Mouse (Mus musculus) MEL-GATA-1-ER (cell line): ENCODE results near the gene Kri1.
"Not testable (repeated sequence)": the region's sequence is repeated elsewhere in the genome, so short reads cannot be mapped to it uniquely, and the experiment has no call there.

Experiments used
- DNase-seq: peaks from one replicate; pipeline ENCODE4 v3.0.0-alpha.2; 2012; ENCODE audit warnings: low read depth; ENCODE audit errors: extremely low read depth

Kri1 gene

DNA sequence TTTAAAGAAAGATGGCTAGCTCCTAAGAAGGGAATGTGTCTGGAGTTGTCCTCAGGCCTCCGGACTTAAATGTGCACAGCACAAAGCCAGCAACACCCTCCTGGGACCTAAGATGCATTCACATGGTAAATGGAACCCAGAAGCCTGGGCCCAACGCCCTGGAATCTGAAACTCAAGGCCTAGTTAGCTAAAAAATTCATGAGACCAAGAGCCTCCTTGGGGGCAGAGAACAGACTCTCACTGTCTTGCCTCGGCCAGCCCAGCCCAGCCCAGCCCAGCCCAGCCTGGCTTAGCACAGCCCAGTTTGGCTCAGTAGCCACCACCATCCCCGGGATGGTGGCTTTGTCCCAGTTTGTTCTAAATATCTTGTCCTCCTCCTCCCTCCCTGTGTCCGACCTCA lies 27.7 kb upstream of the Kri1 start:
- no peak for DNase-seq

DNA sequence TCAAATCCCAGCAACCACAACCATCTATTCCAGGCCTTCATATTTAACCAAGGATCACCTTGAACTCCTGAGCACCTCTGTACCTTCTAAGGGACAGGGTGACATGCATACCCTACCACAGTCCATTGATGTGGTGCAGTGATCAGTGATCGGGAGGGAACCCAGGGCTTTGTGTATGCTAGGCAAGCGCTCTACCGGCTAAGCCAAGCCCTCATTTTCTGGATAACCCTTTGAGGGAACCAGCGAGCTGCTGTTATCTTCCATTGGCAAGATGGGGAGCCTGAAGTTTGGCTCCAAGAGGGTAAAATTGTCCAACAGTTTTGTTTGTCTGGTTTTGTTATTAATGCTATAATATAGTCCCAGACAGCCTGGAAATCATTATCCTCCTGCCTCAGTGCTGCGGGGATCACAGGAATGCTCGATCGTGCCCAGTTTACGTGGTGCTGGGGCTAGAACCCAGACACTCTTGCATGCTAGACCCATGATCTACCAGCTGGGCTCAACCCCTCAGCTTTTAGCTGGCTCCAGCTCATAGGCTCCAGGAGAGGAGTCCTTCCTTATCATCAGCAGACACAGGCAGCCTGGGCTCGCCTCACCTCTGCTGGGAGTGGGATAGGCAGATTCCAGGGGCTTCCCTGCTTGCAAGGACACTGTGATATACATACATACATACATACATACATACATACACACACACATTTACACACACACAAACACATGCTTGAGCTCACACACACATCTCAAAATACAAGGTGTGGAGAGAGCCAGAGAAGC lies 26.8 kb upstream of the Kri1 start:
- DNase-seq = no peak

DNA sequence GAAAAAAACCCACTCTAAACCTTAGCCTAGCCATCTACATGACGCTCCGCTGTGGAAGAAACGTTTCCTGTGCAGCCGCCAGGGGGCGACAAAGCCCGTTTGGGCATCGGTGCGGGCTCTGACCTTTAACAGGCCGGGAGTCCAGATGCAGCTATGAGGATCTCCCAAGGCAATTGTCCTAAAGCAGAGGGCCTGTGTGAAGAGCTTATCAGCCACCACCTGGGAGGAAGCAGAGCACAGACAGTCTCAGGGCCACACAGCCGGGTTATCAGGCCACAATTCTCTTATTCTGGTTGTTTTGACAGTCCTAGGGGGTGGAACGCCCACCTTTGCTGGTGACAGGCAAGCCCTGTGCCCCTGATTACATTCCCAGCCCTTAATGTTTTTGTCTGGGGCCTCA lies 25.6 kb upstream of the Kri1 start:
- peak; percentile 96 for DNase-seq

DNA sequence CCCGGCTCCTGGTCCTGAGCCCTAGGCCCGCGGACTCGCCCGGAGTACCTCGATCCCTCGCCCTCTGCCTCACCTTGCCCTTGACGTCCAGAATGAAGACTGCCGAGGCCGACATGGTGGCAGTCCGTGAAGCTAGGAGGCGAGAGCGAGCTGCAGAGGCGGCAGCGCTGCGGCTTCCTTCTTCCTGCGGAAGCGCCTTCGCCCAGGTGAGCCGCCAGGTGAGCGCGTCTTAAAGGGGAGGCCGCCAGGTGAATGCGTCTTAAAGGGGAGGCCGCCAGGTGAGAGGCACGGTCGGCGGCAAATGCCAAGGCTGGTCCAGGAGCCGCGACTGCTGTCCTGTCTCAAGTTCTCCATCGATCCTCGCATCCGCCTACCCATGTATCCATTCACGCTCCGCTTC lies 24.4 kb upstream of the Kri1 start, which contains the start of gene Ap1m2:
Ap1m2 (minus strand) TSS at position 204 of the 400 bp plus-strand sequence.
- no peak for DNase-seq

DNA sequence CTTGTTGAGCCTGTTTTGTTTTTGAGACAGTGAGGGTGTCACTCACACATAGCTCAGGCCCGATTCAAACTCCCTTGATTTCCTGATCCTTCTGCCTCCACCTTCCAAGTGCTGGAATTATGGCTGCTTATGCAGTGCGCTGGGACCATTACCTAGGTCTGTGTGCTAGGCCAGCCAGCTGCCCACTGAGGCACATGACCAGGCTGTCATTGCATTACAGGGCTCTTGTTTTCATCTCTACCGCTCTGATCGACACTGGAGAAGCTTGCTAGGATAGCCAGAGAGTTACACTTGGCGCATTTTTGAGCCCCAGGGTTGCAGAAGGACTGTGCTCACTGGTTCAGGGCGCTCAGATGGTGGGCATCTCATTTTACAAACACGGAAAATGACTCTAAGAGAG lies 23.9 kb upstream of the Kri1 start:
- no peak for DNase-seq

DNA sequence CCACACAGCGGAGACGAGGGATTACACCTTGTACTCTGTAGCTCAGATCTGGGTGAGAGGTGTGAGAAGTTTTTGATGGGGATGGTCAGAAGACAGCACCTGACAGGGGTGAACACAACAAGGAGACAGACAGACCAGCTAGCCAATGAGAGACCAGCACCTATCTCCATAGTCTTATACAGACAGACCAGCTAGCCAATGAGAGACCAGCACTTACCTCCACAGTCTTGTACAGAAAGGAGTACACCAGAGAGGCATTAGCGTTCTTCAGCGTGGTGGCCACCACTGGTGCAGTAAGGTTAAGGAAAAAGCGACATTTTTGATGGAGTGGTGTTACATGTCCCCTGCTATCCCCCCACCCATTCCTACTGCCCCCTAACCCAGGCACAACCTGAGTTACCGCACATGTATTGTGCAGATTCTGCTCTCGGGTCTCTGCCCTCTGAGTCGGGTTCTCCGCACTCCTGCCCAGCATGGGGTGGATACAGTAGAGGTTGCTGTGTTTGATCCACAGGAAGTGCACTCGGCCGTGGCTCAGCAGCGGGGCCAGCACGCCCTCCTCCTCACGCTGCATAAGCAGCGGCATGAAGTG lies 21.5 kb upstream of the Kri1 start:
- DNase-seq = peak; percentile 92

DNA sequence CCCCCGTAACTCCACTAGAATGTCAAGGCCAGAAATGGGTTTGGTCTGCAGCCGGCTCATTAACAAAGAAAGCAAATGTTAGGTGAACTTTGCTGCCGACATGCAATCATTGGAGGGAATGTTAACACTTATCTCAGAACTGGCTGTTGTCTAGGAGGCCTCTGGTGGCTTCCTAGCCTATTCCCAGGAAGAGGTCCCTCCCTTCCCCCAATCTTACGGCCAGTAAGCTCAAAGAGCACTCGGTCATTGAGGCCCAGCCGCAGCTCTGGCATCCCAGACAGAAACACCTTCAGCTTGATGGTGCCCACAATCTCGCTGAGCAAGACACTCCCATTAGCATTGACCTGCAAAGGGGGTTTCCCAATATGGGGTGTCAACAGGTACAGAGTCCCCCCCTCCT lies 17.3 kb upstream of the Kri1 start:
- DNase-seq = no peak

DNA sequence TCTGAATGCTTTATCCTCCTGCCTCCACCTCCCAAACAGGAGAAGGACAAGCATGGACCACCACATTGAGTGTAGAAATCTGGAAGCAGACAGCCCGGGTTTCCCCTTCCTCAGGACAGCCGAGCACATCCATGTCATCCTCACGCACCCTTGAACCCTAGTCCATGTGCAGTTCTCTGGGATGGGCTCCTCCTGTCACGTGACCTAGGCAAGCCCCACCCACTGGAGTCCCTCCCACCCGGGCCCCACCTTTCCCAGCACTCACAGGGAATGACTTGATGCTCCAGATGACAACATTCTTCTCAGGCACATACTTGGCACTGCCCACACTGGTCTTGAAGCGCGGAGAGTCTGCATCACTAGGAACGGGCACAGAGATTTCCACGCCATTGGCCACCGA lies 11.2 kb upstream of the Kri1 start:
- DNase-seq = no peak

DNA sequence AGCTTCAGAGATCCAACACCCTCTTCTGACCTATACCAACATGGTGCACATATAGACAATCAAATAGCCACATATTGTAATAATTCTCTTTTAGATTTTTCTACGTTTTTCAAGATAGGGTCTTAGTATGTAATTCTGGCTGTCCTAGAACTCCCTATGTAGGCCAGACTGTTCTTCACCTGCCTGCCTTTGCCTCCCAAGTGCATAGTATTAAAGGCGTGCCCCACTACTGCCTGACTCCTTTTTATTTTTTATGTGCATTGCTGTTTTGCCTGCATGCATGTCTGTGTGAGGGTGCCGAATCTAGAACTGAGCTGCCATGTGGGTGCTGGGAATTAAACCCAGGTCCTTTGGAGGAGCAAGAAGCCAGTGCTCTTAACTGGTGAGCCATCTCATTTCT lies 4.5 kb upstream of the Kri1 start:
- DNase-seq = no peak

DNA sequence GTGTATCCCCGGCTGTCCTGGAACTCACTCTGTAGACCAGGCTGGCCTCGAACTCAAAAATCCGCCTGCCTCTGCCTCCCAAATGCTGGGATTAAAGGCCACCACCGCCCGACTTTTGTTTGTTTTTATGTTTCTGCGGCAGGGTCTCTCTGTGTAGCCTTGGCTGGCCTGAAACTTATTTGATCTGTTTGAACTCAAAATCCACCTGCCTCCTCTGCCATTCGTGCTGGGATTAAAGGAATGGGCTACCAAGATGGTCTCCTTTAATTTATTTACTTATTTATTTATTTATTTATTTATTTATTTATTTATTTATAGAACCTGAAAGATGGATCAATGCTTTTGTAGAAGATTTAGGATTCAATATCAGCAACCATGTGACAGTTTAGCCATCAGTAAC lies 4.1 kb upstream of the Kri1 start:
- not testable (repeated sequence) for DNase-seq

DNA sequence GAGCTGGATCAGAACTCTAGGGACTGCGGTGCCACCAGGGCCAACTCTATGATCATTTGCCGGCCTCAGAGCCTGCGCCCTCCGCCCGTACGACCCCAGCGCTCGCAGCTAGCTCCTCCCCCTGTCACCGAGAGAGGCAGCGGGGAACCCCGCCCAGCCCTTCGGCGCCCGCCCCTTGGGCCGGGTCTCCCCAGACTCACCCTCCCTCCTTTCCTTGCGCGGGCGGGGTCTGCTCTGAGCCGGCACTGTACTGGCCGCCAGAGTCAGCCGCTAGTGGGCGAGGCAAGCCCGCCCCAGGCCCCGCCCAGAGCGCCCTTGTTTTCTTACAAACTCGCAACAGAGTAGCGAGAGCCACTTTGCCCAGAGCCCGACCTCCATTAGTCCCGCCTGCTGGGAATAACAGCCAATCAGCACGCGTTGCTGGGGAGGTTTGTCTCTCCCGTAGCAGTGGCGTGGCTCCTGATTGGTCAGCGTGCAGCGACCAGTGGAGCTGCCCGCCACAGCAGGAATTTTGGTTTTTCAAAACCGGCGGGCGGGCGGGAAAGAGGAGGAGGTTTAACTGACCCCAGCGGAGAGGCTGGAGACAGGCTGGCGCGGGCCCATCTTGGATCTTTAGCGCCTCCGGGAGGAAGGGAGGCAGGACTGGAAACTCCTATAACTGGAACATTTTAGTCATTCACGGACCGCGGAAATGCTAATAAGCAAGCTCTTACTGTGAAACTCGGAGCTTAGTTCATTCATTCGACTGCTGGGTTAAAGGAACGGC lies 3.4 kb upstream of the Kri1 start, which contains the start of gene Cdkn2d:
Cdkn2d (minus strand) TSS at position 386 of the 766 bp plus-strand sequence.
- peak; percentile 100 for DNase-seq

DNA sequence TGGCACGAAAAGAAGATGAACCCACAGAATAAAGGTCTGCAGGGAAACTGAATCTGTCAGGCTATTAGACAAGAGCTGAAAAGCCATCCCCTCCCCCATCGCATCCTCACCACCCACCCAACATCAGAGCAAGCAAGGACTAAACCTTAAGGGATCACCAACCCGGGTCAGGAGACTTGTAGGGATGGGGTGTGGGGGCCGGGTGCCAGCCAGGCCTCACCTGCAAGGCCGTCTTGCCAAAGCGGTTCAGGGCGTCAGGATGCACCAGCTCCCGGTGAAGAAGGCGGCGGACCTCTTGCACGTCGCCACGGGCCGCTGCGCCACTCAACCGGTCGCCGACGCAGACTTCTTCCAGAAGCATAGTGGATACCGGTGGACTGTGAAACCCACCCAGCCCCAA lies 2.8 kb upstream of the Kri1 start:
- DNase-seq = peak; percentile 60

DNA sequence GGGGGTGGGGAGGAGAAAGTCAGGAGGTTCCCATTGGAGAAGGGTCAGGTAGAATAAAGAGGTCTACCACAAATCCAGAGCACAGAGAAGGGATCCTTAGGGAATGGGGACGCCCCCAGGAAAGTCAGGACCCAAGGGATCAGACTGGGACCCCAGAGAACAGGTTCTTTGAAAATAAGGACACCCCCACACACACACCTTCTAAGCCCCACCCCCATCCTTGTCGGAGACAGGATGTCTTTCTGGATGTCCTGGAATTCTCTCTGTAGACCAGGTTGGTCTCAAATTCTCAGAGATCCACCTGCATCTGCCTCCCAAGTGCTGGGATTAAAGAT lies 1.5 kb upstream of the Kri1 start:
- no peak for DNase-seq

DNA sequence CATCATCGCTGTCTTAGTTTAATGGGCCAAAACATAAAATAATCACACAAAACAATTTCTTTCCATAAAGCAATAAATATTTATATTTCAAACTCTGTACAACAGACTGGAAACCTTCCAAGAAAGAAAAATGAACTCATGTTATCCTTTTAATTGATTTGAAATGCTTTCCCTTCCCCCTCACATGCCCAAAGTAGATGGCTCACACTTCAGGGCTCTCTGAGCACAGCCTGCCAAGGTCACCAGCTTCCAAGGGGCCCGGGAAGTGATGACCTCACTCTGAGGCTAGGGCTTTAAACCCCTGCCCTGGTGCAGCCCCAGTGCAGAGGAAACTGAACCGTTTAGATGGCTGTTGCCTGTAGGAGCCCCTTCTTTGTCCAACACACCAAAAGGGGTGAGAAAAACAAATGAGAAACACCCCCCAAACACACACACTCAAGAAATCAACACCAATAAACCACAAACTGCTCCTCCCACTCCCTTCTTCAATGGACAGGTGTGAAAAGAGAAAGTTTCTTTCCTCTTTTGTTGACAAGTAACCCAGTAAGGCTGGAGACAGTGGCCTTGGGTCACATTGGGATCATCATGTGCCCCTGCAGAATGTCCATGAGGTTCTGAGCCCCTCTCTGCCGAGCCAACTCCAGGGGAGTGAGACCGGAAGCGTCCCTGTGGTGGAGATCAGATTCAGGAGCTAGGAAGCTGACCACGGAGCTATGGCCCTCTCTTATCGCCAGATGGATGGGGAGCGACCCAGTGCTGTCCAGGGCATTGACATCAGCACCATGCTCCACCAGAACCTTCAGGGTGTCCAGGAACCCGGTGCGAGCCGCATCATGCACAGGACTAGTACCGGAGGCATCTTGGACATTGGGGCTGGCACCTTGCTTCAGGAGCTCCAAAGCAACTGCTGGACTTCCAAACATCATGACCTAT lies 901 bp upstream of the Kri1 start:
- DNase-seq = peak; percentile 24

DNA sequence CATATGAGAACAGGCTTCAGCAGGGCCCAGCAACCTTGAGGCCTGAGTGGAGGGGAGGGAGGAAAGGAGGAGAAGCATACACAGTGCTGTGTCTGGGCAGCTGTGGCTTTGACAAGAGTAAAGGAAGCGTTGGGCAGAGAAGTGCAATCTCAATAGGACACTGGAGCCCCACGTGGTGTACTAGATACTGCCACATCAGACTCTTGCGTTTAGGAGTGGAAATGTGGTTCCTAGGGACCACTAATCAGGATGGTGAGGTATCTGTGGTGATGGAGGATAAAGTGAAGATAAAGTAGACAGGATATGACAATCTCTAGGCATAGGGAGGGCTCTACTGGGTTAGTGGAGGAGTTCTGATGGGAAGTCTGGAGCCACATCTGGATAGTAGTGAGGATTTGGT lies 1.0 kb downstream of the Kri1 start:
- DNase-seq = peak; percentile 33

DNA sequence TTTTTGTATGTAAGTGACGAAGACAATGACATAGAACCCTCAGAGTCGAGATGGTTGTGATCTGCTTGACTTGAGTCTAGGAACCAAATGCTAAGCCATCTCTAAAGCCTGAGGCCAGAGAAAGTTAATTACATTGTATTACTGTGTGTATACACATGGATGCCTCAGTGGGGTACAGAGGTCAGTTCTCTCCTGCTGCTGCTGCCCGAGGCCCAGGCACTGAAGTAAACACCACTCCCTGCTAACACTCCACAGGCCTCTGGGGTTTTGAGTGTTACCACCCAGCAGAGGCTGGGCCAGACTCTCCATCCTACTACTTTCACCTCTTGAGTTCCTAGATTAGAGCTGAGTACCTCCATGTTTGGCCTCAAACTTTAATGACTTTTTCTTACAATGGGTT lies 3.8 kb downstream of the Kri1 start:
- no peak for DNase-seq

DNA sequence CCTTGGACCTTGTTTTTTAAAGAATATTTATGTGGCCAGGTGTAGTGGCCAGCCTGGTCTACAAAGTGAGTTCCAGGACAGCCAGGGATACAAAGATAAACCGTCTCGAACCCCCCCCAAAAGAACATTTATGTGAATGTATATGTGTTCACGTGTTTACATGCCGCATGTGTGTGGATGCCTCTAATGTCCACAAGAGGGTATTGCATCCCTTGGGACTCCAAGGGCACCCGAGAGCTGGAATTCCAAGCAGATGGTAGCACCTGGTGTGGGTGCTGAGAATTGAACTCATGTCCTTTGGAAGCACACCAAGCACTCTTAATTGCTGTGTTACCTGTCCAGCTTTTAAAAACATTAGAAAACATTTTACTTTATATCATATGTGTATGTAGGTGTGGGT lies 4.2 kb downstream of the Kri1 start:
- DNase-seq = no peak

DNA sequence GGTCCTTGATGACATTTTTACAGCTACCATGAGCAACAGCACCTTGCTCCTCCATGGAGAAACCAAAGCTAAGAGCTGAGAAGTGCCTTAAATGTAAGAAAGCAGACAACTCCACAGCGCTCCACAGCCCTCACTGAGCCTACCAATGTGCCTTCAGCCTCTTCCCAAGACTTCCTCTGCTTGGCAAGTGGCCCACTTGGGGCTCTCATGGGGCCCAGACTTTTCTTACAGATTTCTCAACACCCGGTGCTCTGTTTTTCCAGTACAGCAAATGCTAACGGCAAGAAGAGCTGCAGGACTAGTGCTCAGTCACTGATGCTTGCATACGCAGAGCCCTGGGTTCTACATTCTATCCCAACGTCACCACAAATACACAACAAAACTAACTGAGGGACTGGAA lies 10.0 kb downstream of the Kri1 start:
- no peak for DNase-seq

DNA sequence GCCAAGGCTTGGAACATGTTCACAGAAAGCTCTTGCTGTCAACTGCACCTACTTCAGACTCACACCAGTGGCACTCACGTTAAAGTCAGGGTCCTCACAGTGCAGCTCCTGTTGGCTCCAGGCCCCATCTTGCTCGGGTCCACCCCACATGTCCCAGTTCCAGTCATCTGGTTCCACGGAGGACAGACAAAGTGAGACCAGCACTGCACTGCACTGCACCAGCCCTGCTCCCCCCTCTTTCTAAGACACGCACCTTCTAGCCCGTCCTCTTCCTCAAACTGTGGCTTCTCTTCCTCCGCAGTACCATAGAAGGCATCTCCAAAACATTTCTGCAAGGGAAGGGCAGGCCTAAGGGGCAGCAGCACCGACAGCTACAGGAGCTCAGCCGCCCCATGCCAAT lies 11.5 kb downstream of the Kri1 start:
- DNase-seq = no peak

DNA sequence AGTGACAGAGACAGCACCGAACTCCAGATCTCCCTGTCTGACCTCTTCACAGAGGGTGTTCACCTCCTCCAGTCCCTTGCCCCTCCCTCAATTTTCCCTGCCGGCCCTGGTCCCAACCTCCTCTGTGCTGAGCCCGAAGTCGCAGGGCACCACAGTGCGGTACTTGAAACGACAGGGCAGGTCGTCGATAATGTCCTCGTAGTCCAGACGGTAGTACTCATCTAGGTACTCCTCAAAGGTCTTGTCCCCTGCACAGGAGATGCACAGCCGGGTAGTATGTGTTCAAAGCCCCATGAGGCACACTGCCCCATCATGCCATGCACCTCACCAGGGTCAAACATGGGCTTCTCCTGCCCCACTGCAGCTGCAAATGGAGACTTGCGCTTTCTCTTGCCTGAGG lies 12.0 kb downstream of the Kri1 start:
- no peak for DNase-seq

DNA sequence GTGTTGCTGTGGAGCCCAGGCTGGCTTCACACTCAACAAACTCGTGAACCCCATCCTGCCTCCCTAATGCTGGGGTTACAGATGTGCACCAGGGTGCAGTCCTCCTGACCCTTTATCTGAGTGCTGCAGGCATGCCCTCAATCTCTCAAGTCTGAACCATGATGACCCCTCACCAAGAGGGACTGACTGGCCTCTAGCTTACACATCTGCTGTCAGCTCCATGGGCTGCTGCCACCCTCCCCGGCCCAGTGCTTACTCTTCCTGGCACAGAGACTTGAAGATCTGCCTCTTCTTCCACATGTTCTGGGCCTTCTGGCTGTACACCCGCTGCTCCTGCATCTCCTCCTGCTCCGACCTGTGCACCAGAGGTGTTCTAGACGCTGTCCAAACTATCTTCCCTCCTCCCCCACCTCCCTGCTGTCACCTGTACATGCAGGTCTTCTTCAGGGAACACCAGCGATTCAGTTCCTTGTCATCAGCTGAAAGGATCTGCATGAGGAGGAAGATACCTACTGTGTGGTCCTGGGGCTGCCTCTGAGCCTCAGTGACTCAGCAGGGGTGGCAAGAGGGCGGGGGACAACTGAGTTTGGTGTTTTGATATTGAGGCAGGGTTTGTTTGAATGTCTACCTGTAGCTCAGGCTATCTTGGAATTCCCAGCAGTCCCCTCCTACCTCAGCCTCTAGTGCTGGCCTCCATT lies 12.6 kb downstream of the Kri1 start:
- DNase-seq = no peak
